Mouse (Mus musculus) T-cell, adult 2 months (primary cell): ENCODE measurements around the gene Ccdc155.

ENCODE experiments used
- DNase-seq: peaks from one replicate; pipeline ENCODE4 v3.0.0; 2022; ENCODE audit warnings: low spot score

Ccdc155 gene

DNA sequence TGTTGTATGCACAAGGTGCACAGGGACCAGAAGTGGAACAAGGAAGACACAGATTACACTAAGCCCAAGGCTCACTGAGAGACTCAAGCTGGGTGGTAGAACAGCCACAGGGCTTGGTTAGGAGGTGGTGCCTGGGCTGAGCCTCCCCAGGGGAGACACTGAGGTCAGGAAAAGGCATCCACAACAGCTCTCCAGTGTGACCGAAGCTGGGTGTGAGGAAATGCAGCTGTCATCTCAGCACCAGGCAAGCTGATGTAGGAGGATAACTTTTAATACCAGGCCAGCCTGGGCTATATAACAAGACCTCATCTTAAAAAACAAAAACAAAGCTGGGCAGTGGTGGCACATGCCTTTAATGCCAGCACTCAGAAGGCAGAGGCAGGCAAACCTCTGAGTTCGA, 13.5 kb downstream of the Ccdc155 start:
- no peak for DNase-seq

DNA sequence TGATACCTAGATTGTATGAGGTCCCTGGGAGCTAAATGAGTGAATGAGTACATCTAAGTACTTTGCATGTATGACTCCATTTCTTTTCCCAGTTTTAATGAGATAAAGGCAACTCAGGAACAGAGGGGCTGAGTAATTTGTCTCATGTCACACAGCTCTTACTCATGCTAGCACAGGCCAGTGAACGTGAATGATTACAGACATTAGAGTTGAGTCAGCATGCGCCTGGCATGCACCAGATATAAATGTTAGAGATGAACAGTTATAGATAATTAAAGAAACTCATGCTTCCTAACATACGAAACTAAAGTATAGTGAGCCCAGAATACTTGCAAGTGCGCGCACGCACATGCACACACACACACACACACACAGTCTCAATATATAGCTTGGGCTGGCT, 14.5 kb downstream of the Ccdc155 start:
- no peak for DNase-seq

- no peak for DNase-seq
These were observed 15.1 kb downstream of the Ccdc155 start for GRCm38 (mm10) chr7:45189600-45189999.

GRCm38 (mm10) chr7:45185921-45186320, 18.8 kb downstream of the Ccdc155 start:
- DNase-seq = no peak

DNA sequence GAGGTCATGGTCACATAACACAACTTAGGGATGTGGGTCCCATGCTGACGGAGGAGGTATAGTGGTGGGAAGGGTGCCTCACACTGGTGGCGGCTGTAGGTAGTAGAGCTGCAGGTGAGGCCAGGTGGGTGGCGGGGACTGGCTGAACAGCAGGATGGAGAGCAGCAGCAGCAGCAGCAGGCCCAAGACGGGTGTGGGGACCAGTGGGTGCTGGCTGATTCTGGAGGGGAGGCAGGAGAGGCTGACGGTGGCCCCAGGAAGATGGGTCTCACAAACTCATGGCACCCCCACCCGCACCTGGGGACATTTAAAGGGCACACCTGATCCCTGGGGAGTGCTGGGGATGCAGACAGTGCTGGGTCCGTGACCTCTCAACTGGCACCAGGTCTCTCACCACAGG, 21.0 kb downstream of the Ccdc155 start:
- no peak for DNase-seq

GRCm38 (mm10) chr7:45182606-45183005, 22.1 kb downstream of the Ccdc155 start:
- DNase-seq = no peak

GRCm38 (mm10) chr7:45182199-45182601, 22.5 kb downstream of the Ccdc155 start:
- peak; percentile 84 for DNase-seq

GRCm38 (mm10) chr7:45181540-45181939, 23.2 kb downstream of the Ccdc155 start:
- no peak for DNase-seq

DNA sequence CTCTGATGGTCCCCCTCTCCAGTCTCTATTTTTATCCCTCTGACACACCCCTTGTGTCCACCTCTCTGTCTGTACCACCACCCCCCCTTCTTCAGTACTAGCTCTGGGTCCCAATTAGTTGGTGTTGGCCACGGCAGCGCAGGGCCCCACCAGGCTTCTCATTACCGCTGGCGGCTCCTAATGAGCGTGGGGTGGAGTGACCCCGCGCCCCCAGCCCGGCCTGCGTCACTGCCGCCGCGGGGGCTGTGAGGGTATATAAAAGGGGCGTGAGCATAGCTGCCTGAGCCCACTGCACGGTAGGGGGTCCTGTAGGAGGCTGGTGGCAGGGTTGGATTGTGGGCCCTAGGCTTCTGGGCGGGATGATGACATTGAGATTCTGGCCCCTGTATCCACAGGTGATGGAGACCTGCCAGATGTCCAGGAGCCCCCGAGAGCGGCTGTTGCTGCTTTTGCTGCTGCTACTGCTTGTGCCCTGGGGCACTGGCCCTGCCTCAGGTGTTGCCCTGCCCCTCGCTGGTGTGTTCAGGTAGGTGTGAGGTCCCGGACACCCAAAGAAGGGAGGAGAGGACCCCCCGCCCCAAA, 23.7 kb downstream of the Ccdc155 start, which contains the start of gene Pth2:
Pth2 (plus strand) TSS at position 100 of the 582 bp plus-strand sequence.
- no peak for DNase-seq

GRCm38 (mm10) chr7:45179469-45179868, 25.2 kb downstream of the Ccdc155 start, which contains the start of gene Gfy:
Gene Gfy, minus strand, starts transcription at chr7:45179569.
- DNase-seq = no peak

GRCm38 (mm10) chr7:45178550-45178949, 26.1 kb downstream of the Ccdc155 start:
- DNase-seq = no peak

DNA sequence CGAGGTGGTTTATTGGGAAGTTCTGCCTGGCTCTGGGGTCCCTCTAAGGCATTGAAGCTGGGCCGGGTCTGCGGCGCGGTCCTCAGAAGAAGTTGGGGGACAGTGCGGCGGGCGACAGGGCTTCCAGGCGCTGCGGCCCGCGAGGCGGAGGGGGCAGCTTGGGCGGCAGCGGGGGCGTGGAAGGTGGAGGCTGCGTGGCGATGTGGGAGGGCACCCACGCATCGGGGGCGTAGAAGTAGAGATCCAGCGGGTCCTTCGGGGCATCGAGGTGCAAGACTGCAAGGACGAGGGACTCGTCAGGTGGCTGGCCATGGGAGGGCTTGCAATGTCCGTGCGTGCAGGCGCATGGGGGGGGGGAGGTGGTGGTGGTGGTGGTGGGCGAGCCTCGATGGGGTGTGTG, 28.3 kb downstream of the Ccdc155 start:
- DNase-seq = no peak

DNA sequence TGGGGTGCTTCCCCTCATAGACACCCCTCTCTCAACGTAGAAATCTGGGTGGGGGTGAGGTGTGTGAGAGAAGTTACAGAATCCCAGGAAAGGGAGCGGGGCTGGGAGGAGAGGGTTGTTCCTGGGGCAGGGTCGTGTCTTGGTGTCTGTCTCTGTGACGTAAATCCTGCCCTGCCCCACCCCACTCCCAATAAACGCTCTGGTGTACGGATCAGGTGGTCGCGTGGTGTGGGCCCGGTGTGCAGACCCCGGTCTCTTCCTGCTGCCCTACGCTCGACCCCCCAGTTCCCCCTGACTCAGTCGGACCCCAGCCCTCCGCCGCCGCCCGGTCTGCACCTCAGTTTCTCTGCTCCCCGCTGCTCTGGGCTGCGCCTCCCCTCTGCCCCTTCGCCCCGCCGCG, 28.8 kb downstream of the Ccdc155 start:
- DNase-seq = no peak

DNA sequence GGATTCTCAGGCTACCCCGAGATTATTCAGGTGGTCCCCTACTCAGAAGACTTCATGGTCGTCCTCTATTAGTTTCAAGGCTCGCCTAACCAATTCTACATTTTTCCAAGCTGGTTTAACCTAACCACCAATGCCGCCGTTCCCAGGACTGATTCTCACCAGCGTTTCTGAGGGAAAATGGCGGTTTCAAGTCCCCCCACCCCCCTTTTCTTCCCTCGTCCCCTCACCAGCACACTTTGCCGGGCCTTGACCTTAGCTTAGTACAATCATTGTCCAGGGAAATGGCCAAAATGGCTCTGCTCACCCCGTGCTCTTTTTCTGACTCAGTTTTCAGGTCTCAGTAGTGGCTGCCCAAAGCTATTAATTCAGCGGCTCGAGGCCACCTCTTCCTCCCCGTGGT, 29.3 kb downstream of the Ccdc155 start:
- no peak for DNase-seq

- DNase-seq = no peak
These were observed 30.0 kb downstream of the Ccdc155 start for GRCm38 (mm10) chr7:45174567-45175280.

GRCm38 (mm10) chr7:45173772-45174171, 30.9 kb downstream of the Ccdc155 start:
- peak; percentile 36 for DNase-seq

GRCm38 (mm10) chr7:45172974-45173373, 31.7 kb downstream of the Ccdc155 start:
- peak; percentile 37 for DNase-seq

DNA sequence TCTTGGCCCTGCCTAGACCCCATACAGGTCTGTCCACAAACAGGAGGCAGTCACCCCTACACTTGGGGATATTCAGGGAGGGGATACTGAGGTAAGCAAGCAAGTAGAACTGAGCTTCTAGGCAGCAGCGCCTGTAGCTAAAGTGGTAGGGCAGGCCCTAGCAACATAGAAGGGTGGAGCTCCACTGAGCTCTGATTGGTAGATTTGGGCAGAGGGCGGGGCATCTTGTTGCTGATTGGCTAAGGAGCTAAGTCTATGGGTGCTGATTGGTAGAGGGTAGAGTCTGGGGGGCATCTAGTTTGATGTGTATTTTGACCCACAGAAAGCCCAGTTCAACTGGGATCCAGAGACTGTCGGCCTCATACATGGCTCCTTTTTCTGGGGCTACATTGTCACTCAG, 35.2 kb downstream of the Ccdc155 start:
- DNase-seq = no peak

- DNase-seq = no peak
These were observed 36.0 kb downstream of the Ccdc155 start for GRCm38 (mm10) chr7:45168656-45169055.

DNA sequence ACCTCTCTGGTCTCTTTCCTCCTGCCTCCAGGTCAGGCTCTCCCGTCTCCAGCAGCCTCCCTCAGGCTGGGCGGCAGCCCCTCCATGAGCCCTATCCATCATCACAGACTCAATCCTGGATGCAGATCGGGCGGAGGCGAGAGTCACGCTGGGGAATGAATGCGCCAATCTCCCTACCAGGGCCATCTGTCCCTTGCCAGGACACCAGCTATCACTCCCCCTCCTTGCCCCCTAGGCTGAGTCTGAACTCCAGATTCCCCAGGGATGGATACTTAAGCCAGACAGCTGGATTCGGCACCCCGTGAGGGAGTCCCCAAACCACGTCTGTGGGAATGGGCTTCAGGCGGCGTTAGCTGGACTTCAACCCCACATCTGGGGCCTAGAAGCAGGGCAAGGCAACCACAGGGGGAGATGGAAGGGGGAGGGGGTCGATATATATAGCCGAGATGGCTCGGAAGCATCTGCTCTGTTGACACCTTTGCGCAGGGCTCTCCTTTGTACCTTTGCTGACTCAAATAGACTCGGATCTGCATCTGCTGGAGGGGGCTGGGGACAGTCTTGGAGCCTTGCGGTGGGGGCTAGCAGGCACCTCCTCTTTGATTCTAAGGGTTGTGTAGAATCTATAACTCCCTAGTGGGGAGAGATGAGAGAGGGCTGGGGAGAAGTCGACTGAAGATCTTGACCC, 36.8 kb downstream of the Ccdc155 start:
- DNase-seq = no peak

DNA sequence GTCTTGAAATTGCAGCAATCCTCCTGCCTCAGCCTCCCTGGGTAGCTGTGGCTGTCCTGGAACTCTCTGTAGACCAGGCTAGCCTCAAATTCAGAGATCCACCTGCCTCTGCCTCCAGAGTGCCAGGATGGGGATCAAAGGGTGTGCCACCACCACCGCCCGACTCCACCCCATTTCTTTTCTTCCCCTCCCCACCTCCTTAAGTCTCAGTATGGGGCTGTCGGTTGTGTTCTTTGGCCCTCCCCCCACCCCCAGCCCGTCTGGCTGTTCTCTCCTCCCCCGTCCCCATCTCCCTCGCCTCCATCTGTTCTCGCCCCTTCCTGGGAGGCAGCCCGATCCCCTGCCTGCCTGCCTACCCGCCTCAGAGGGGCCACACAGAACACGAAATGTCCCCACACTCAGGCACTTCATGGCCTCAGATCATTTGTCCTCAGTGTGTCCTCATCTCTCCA, 37.7 kb downstream of the Ccdc155 start:
- no peak for DNase-seq

DNA sequence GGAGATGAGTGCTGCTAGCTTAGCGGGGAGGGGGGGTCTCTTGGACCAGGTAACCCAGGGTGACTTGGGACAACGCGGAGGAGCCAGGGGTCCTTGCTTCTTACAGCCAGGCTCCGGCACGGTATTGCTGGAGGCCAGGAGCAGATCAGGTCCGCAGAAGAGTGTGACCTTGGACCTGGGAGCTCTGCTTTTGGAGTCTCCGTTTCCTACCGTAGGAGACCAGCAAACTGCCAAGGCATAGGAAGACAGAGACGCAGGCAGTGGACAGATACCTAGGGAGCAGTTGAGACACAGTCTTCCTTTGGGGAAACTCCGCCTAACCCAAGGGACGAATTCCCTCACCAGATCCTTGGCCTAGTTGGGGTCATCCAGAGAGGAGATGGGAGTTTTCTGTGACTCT, 39.0 kb downstream of the Ccdc155 start:
- no peak for DNase-seq

- no peak for DNase-seq
These were observed 39.9 kb downstream of the Ccdc155 start for GRCm38 (mm10) chr7:45164833-45165232.
